Mouse (Mus musculus) thymus, adult 2 months (tissue): Measurements from ENCODE around the gene Supt20. TPM values are rescaled to one million over a fixed set of nuclear protein-coding genes. Genes with fewer than 3 reads are reported as not detected.
"Not testable (repeated sequence)": the region's sequence is repeated elsewhere in the genome, so short reads cannot be mapped to it uniquely, and the experiment has no call there.

Experiments used
- DNase-seq: peaks from one replicate; pipeline ENCODE4 v3.0.0; 2021
- H3K27ac ChIP-seq: fragments of 200-500 bp; 2 replicates; pipeline ENCODE4 v1.5.1; 2012; ENCODE audit warnings: low read length, control low read depth; ENCODE audit not compliant: control insufficient read depth, insufficient read depth
- H3K27me3 ChIP-seq: fragments of 200-500 bp; 2 replicates; pipeline ENCODE4 v1.6.1; 2012; ENCODE audit warnings: mild to moderate bottlenecking, low read length, moderate library complexity, mixed read lengths; ENCODE audit not compliant: control insufficient read depth, insufficient read depth
- H3K36me3 ChIP-seq: fragments of 200-500 bp; 2 replicates; pipeline ENCODE4 v1.6.1; 2012; ENCODE audit warnings: mild to moderate bottlenecking, low read length, moderate library complexity; ENCODE audit not compliant: control insufficient read depth, insufficient read depth
- H3K4me1 ChIP-seq: fragments of 200-500 bp; replicated peaks from 2 replicates; pipeline ENCODE4 v1.6.1; 2012; ENCODE audit warnings: low read length; ENCODE audit not compliant: control insufficient read depth, insufficient read depth
- H3K4me3 ChIP-seq: fragments of 200-500 bp; 2 replicates; pipeline ENCODE4 v1.5.1; 2012; ENCODE audit warnings: mild to moderate bottlenecking, low read length, control low read depth, moderate library complexity; ENCODE audit not compliant: control insufficient read depth, insufficient read depth
- CTCF ChIP-seq: fragments of 200-500 bp; IDR thresholded peaks from 2 replicates; pipeline ENCODE4 v1.5.1; 2012; ENCODE audit warnings: mild to moderate bottlenecking, control low read depth, low read length, moderate library complexity, borderline replicate concordance; ENCODE audit not compliant: control insufficient read depth, poor library complexity, insufficient read depth; ENCODE audit errors: extremely low read depth
- POLR2A ChIP-seq: fragments of 200-500 bp; IDR thresholded peaks from 2 replicates; pipeline ENCODE4 v1.6.1; 2012; ENCODE audit warnings: mild to moderate bottlenecking, low read length, control low read depth, moderate library complexity; ENCODE audit not compliant: control insufficient read depth, poor library complexity, insufficient read depth; ENCODE audit errors: extremely low read depth
- WGBS: fragments of 180-500 bp; shearing (Covaris S2); methylation state at CpG from one replicate; pipeline ENCODE4 v1.1.7; 2018; 5-methylcytosine and 5-hydroxymethylcytosine counted together
- polyA plus RNA-seq: library from polyadenylated mRNA; depleted of rRNA; stranded (reverse); fragments of >200 nt; gene quantifications from 2 replicates; pipeline ENCODE4 v1.2.3, GENCODE M21; 2012

Supt20 gene
- polyA plus RNA-seq, 1 experiment, result 117 TPM

GRCm38 (mm10) chr3:54689091-54689490 is 3.5 kb upstream of the Supt20 start:
- no peak for TF ChIP-seq CTCF
- no peak for TF ChIP-seq POLR2A
- Histone ChIP-seq H3K27me3 (no peaks in the 10 kb centered on the region), H3K4me1 (no peaks in the 10 kb centered on the region), H3K27ac (no peak overlapping the region), H3K36me3 (no peaks in the 10 kb centered on the region), H3K4me3 (no peak overlapping the region)
- WGBS, result 32% methylated on average over 2 of the region's 2 CpGs
- no peak for DNase-seq

GRCm38 (mm10) chr3:54693056-54693415 is 429 bp downstream of the Supt20 start:
- 0% methylated on average over 8 of the region's 8 CpGs for whole genome bisulfite sequencing
- Histone ChIP-seq H3K27ac (peak overlapping the region; percentile 81), H3K36me3 (peaks cover 16% of the 10 kb centered on the region), H3K4me1 (no peaks in the 10 kb centered on the region), H3K27me3 (no peaks in the 10 kb centered on the region), H3K4me3 (peak overlapping the region; percentile 60)
- no peak for TF ChIP-seq CTCF
- no peak for TF ChIP-seq POLR2A
- no peak for DNase-seq

GRCm38 (mm10) chr3:54699759-54700301 is 7.2 kb downstream of the Supt20 start:
- WGBS, result 95% methylated on average over 5 of the region's 5 CpGs

GRCm38 (mm10) chr3:54704106-54704505 is 11.5 kb downstream of the Supt20 start:
- not testable (repeated sequence) for H3K27ac ChIP-seq, H3K4me3 ChIP-seq, H3K27me3 ChIP-seq, DNase-seq, H3K4me1 ChIP-seq
- WGBS, result 96% methylated on average over 8 of the region's 8 CpGs
- peaks cover 69% of the 10 kb centered on the region for H3K36me3 ChIP-seq

More at GRCm38 (mm10) chr3:54699759-54700301, 7.2 kb downstream of the Supt20 start:
- TF ChIP-seq CTCF, result no peak
- no peak for TF ChIP-seq POLR2A
- Histone ChIP-seq H3K27me3 (no peaks in the 10 kb centered on the region), H3K4me1 (no peaks in the 10 kb centered on the region), H3K36me3 (peaks cover 59% of the 10 kb centered on the region), H3K27ac (no peak overlapping the region), H3K4me3 (no peak overlapping the region)
- DNase-seq, result no peak

GRCm38 (mm10) chr3:54708972-54709371 is 16.4 kb downstream of the Supt20 start:
- no peak for DNase-seq
- Histone ChIP-seq H3K4me1 (no peaks in the 10 kb centered on the region), H3K4me3 (no peak overlapping the region), H3K27me3 (no peaks in the 10 kb centered on the region), H3K27ac (no peak overlapping the region; the same call in 1 of the 2 replicates), H3K36me3 (peaks cover 85% of the 10 kb centered on the region)
- 62% methylated on average over 9 of the region's 9 CpGs for WGBS
- no peak for TF ChIP-seq POLR2A
- TF ChIP-seq CTCF, result no peak

GRCm38 (mm10) chr3:54714253-54714652 is 21.6 kb downstream of the Supt20 start, which contains the start of gene Gm21958:
TSS of gene Gm21958 (minus strand) at chr3:54714353.
- no peak within 1 kb of the TSS for H3K4me3 ChIP-seq
- H3K27ac ChIP-seq, result no peak within 1 kb of the TSS
- no peaks in the 10 kb centered on the region for H3K4me1 ChIP-seq
- TF ChIP-seq POLR2A (no peak), CTCF (no peak)
- no peaks in the 10 kb centered on the region for H3K27me3 ChIP-seq
- DNase-seq, result no peak
- H3K36me3 ChIP-seq, result peaks cover 86% of the 10 kb centered on the region
- 94% methylated on average over 6 of the region's 6 CpGs for WGBS

- Histone ChIP-seq H3K27ac (no peak overlapping the region), H3K4me1 (no peaks in the 10 kb centered on the region), H3K4me3 (no peak overlapping the region), H3K36me3 (peaks cover 76% of the 10 kb centered on the region), H3K27me3 (no peaks in the 10 kb centered on the region)
- TF ChIP-seq CTCF, result no peak
- no peak for TF ChIP-seq POLR2A
- no peak for DNase-seq
- WGBS, result 96% methylated on average over 6 of the region's 6 CpGs
Observed at GRCm38 (mm10) chr3:54715461-54715860, 22.9 kb downstream of the Supt20 start.
